In genomic region chr8:123846509-123846908, GRCm38 (mm10) we compare ENCODE assay signal across 25 mouse cellular contexts. TPM values are rescaled to one million over a fixed set of nuclear protein-coding genes. Genes with fewer than 3 reads are reported as not detected.
DNase-seq lines count a peak whose midpoint lies in the region; ATAC-seq and TF ChIP-seq lines count a peak whose summit lies in the region.
"Had no signal": no experiment of that assay in that cellular context is flagged by ENCODE, and none has a peak within 500 bp of the region (broad histone marks: within the 10 kb centered on the region; RNA-seq: fewer than 3 reads in every experiment).

No protein-coding gene starts in this region.

- peaks cover 51% of the 10 kb centered on the region for H3K4me1 ChIP-seq in olfactory bulb, adult 2 months (ENCODE audit: control insufficient read depth, insufficient read depth, low read length)
- H3K4me1 ChIP-seq: heart, embryonic 15.5 days; hindbrain, embryonic 13.5 days; midbrain, embryonic 10.5 days; neural tube, embryonic 13.5 days; stomach, embryonic 15.5 days had no signal

- peak overlapping the region; percentile 93 for H3K27ac ChIP-seq in olfactory bulb, adult 2 months (ENCODE audit: insufficient read depth, low read depth, low read length)
- H3K27ac ChIP-seq: embryonic facial prominence, embryonic 15.5 days; gastrocnemius, adult 2 months; heart, embryonic 15.5 days; hindbrain, embryonic 13.5 days; macrophage; midbrain, embryonic 10.5 days; neural tube, embryonic 13.5 days; stomach, embryonic 15.5 days had no signal

- no peak for TF ChIP-seq POLR2A in olfactory bulb, adult 2 months (IDR thresholded peaks at IDR 0.05; ENCODE audit: insufficient read depth, low read depth, low read length)

- H3K4me3 ChIP-seq in olfactory bulb, adult 2 months (ENCODE audit: insufficient read depth, low read depth, low read length), result peak overlapping the region; percentile 28
- H3K4me3 ChIP-seq: embryonic facial prominence, embryonic 15.5 days; gastrocnemius, adult 2 months; heart, embryonic 15.5 days; hindbrain, embryonic 13.5 days; midbrain, embryonic 10.5 days; myocyte; neural tube, embryonic 13.5 days; stomach, embryonic 15.5 days had no signal

- no peak for DNase-seq in frontal cortex, postnatal 10 days (ENCODE audit: low spot score in 2 of 2)
- peak; percentile 73 for DNase-seq in right cerebral cortex, adult 18-20 months
- no peak for DNase-seq in right cerebral cortex, postnatal 10 days (ENCODE audit: low spot score in 2 of 2)
- DNase-seq in NIH3T3 (ENCODE audit: low read depth), result peak; percentile 85
- DNase-seq in adrenal gland, adult (ENCODE audit: inconsistent age in 2 of 2, low spot score in 1 of 2), result no peak
- no peak for DNase-seq in lung, adult 18-20 months
- DNase-seq: B cell, adult 2 months; gastrocnemius, adult 2 months; heart, postnatal 36 days; kidney, adult 11 months; kidney, postnatal 4 days; thymus, adult 18-20 months; thymus, postnatal 36 days had no signal

- ATAC-seq in frontal cortex, adult (ENCODE audit: low TSS enrichment), result peak; percentile 69
- ATAC-seq: lung, postnatal 0 days; midbrain, embryonic 16.5 days had no signal

- WGBS in olfactory bulb, adult 2 months, result 45% methylated on average over 12 of the region's 12 CpGs

- TF ChIP-seq CTCF in olfactory bulb, adult 2 months (IDR thresholded peaks at IDR 0.05; ENCODE audit: insufficient read depth, low read depth, low read length), result no peak

RNA-seq across cellular contexts. Expression of gene Ccsap, which starts 13.5 kb away (rescaled TPM):
- polyA plus RNA-seq in olfactory bulb, adult 2 months (2012; ENCODE audit: insufficient read depth, insufficient read length, low replicate concordance, missing spikeins), result not detected in 2 replicates

RNA-seq across cellular contexts. Expression of gene Rab4a, which starts 40.7 kb away (rescaled TPM):
- not detected in 2 replicates for polyA plus RNA-seq in olfactory bulb, adult 2 months (2012; ENCODE audit: insufficient read depth, insufficient read length, low replicate concordance, missing spikeins)

RNA-seq across cellular contexts. Expression of gene Acta1, which starts 48.0 kb away (rescaled TPM):
- polyA plus RNA-seq in olfactory bulb, adult 2 months (2012; ENCODE audit: insufficient read depth, insufficient read length, low replicate concordance, missing spikeins), result not detected in 2 replicates
- polyA plus RNA-seq: macrophage had no signal

Comparison
In these comparisons a context has a peak if more than half of its experiments do, and no peak if none do; other contexts are left out.
1. DNase-seq: peak in right cerebral cortex, adult 18-20 months (single experiment) and NIH3T3 (single experiment); none in frontal cortex, postnatal 10 days (0 of 2), right cerebral cortex, postnatal 10 days (0 of 2), adrenal gland, adult (0 of 2) and lung, adult 18-20 months (0 of 2).